Mouse (Mus musculus): ENCODE results near the gene Emsy. TPM values are rescaled to one million over a fixed set of nuclear protein-coding genes. Genes with fewer than 3 reads are reported as not detected.

Emsy gene
- polyA plus RNA-seq, 1 experiment from 2014 or later, result 35.8 TPM

DNA sequence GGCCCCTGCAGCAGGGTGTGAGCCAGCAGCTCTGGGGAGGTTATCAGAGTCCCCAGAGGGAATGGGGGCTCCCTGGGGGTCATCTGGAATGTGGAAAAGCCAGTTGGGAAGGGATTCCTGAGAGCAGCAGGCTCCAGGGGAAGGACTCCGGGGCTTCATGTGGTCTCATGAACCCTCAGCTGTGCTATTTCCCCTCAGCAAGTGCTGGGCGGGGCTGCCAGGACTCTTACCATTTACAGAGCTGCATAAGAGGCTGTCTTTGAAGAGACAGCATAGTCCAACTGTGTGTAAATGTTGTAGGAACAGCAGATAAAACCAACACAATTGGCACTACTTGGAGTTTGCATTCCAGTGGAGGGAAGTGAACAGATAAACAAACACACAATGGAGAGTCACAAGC, 106.0 kb downstream of the Emsy start:
- Histone ChIP-seq H3K27me3 (no peaks in the 10 kb centered on the region), H3K36me3 (ENCODE audit: poor library complexity, severe bottlenecking) (no peaks in the 10 kb centered on the region), H3K9ac (no peak overlapping the region), H3K9me3 (replicated peaks) (no peaks in the 10 kb centered on the region), H3K4me1 (0 out of 2 replicates have a peak, but pooled peaks cover 4% of the 10 kb centered on the region), H3K4me3 (no peak overlapping the region), H3K4me2 (no peak overlapping the region), H3K27ac (no peak overlapping the region)
- WGBS, result 56% methylated on average over 2 of the region's 2 CpGs
- ATAC-seq, result no peak

GRCm38 (mm10) chr7:98548839-98549238, 107.7 kb downstream of the Emsy start:
- H3K4me1 ChIP-seq, result 0 out of 2 replicates have a peak, but pooled peaks cover 4% of the 10 kb centered on the region
- H3K27me3 ChIP-seq, result no peaks in the 10 kb centered on the region
- H3K4me2 ChIP-seq, result no peak overlapping the region
- H3K9me3 ChIP-seq (replicated peaks), result no peaks in the 10 kb centered on the region
- no peak overlapping the region for H3K27ac ChIP-seq
- no peak for ATAC-seq
- WGBS, result 53% methylated on average over 3 of the region's 3 CpGs
- H3K9ac ChIP-seq, result no peak overlapping the region
- H3K36me3 ChIP-seq (ENCODE audit: poor library complexity, severe bottlenecking), result no peaks in the 10 kb centered on the region
- H3K4me3 ChIP-seq, result no peak overlapping the region

DNA sequence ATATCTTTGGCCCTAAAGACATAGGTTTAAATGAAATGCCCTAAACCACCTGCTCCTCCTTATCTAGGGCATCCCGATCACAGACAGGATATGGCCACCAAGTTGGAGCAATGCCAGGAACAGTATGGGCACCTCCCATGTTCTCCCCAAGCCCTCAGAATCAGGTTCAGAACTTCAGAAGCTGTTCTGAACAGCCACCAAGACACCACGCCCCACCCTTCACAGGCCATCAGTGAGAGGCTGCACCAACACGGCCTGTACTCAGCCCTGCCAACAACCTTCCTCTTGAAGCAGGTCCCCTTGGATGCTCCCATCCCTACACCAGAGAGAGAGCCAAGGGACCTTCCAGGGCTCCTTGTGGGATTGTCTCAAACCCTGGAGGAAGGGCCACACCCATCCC, 112.0 kb downstream of the Emsy start:
- Histone ChIP-seq H3K36me3 (ENCODE audit: poor library complexity, severe bottlenecking) (no peaks in the 10 kb centered on the region), H3K4me1 (0 out of 2 replicates have a peak, but pooled peaks cover 4% of the 10 kb centered on the region), H3K4me3 (no peak overlapping the region), H3K27me3 (no peaks in the 10 kb centered on the region), H3K9ac (no peak overlapping the region), H3K9me3 (replicated peaks) (no peaks in the 10 kb centered on the region), H3K4me2 (no peak overlapping the region), H3K27ac (no peak overlapping the region)
- WGBS, result 87% methylated on average over 3 of the region's 3 CpGs
- no peak for ATAC-seq

DNA sequence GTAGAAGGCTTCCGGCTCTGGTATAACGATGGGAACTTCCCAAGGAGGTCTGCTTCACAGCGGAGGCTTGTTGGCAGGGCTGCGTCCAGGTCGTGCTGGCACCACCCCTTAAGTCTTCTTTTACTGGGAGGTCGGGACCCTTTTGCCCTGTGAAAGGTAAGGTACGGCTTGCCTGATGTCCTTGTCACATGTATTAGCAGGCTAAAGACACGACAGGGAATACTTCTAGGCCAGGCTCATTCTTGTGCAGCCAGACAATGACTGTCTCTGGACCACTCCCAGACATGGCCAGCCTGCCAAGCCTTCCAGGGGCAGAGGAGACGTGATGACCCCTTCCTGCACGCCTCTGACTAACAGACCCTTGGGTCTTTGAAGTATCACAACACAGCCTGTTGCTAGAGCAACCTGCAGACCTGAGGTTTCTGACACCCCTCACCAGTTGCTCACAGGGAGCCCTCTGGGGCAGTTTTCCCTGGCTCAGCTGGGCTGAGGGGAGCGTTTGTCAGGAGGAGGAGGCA, 112.7 kb downstream of the Emsy start:
- Histone ChIP-seq H3K27me3 (no peaks in the 10 kb centered on the region), H3K4me2 (no peak overlapping the region), H3K9me3 (replicated peaks) (no peaks in the 10 kb centered on the region), H3K27ac (no peak overlapping the region), H3K9ac (no peak overlapping the region), H3K4me3 (no peak overlapping the region), H3K36me3 (ENCODE audit: poor library complexity, severe bottlenecking) (no peaks in the 10 kb centered on the region), H3K4me1 (0 out of 2 replicates have a peak, but pooled peaks cover 4% of the 10 kb centered on the region)
- no peak for ATAC-seq
- WGBS, result 60% methylated on average over 11 of the region's 11 CpGs

DNA sequence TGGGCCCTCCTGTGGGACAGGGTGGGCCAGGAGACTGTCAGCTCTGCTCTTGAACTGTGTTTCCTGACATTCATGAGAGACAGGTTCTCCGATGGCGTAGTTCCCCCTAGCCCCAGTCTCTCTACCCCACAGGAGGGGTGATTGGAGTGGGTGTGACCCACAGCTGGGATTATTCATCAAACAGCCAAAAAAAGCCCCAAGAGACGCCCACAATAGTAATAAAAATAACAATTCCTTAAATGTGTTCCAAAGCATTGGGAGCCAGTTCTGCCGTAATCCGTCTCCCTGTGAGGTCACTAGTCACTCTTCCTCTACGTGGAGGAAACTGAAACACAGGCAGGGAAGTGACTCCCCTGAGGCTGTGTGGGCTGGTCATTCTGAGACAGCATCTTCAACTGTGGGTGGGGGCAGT, 113.8 kb downstream of the Emsy start:
- Histone ChIP-seq H3K9ac (no peak overlapping the region), H3K4me2 (no peak overlapping the region), H3K9me3 (replicated peaks) (no peaks in the 10 kb centered on the region), H3K27ac (no peak overlapping the region), H3K36me3 (ENCODE audit: poor library complexity, severe bottlenecking) (no peaks in the 10 kb centered on the region), H3K4me3 (no peak overlapping the region), H3K27me3 (no peaks in the 10 kb centered on the region), H3K4me1 (peaks cover 6% of the 10 kb centered on the region)
- ATAC-seq, result no peak
- 84% methylated on average over 6 of the region's 6 CpGs for WGBS

- no peak overlapping the region for H3K4me3 ChIP-seq
- no peaks in the 10 kb centered on the region for H3K9me3 ChIP-seq (replicated peaks)
- no peaks in the 10 kb centered on the region for H3K36me3 ChIP-seq (ENCODE audit: poor library complexity, severe bottlenecking)
- peaks cover 11% of the 10 kb centered on the region for H3K4me1 ChIP-seq
- no peak overlapping the region for H3K27ac ChIP-seq
- no peak overlapping the region for H3K4me2 ChIP-seq
- WGBS, result 91% methylated on average over 3 of the region's 3 CpGs
- no peak for ATAC-seq
- H3K9ac ChIP-seq, result no peak overlapping the region
- H3K27me3 ChIP-seq, result no peaks in the 10 kb centered on the region
Measured at GRCm38 (mm10) chr7:98542267-98542666, 114.3 kb downstream of the Emsy start.

GRCm38 (mm10) chr7:98541564-98541963, 115.0 kb downstream of the Emsy start:
- WGBS, result 94% methylated on average over 5 of the region's 5 CpGs
- H3K27me3 ChIP-seq, result no peaks in the 10 kb centered on the region

DNA sequence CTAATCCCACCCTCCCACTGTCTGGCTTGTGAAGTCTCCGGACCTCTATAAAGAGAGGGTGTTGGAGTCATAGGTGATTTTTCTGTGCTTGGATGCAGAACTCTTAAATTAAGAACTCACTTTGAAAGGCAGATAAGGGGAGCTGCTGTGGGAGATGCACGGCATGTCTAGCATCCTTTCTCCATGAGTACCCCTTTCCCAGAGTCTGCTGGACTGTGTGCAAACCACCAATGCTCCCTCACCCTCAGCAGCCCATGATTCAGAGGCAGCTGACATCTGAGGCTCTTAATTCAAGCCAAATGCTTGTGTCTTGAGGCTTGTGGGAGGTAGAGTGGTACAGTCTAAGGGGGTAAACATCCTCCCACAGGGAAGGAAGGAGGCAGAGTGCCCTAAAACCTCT, 115.7 kb downstream of the Emsy start:
- 75% methylated on average over 2 of the region's 2 CpGs for WGBS
- no peak for ATAC-seq
- Histone ChIP-seq H3K27ac (no peak overlapping the region), H3K4me3 (no peak overlapping the region), H3K36me3 (ENCODE audit: poor library complexity, severe bottlenecking) (no peaks in the 10 kb centered on the region), H3K27me3 (no peaks in the 10 kb centered on the region), H3K4me2 (no peak overlapping the region), H3K9ac (no peak overlapping the region), H3K4me1 (peaks cover 12% of the 10 kb centered on the region), H3K9me3 (replicated peaks) (no peaks in the 10 kb centered on the region)

More at GRCm38 (mm10) chr7:98541564-98541963, 115.0 kb downstream of the Emsy start:
- Histone ChIP-seq H3K4me3 (no peak overlapping the region), H3K4me2 (no peak overlapping the region), H3K9me3 (replicated peaks) (no peaks in the 10 kb centered on the region), H3K36me3 (ENCODE audit: poor library complexity, severe bottlenecking) (no peaks in the 10 kb centered on the region), H3K4me1 (peaks cover 12% of the 10 kb centered on the region), H3K27ac (no peak overlapping the region), H3K9ac (no peak overlapping the region)
- ATAC-seq, result no peak

GRCm38 (mm10) chr7:98537967-98538573, 118.5 kb downstream of the Emsy start:
- ATAC-seq, result no peak
- no peaks in the 10 kb centered on the region for H3K9me3 ChIP-seq (replicated peaks)
- peaks cover 12% of the 10 kb centered on the region for H3K4me1 ChIP-seq
- H3K27me3 ChIP-seq, result no peaks in the 10 kb centered on the region
- H3K27ac ChIP-seq, result no peak overlapping the region
- H3K9ac ChIP-seq, result no peak overlapping the region
- no peak overlapping the region for H3K4me3 ChIP-seq
- no peaks in the 10 kb centered on the region for H3K36me3 ChIP-seq (ENCODE audit: poor library complexity, severe bottlenecking)
- WGBS, result 13% methylated on average over 8 of the region's 8 CpGs
- no peak overlapping the region for H3K4me2 ChIP-seq

DNA sequence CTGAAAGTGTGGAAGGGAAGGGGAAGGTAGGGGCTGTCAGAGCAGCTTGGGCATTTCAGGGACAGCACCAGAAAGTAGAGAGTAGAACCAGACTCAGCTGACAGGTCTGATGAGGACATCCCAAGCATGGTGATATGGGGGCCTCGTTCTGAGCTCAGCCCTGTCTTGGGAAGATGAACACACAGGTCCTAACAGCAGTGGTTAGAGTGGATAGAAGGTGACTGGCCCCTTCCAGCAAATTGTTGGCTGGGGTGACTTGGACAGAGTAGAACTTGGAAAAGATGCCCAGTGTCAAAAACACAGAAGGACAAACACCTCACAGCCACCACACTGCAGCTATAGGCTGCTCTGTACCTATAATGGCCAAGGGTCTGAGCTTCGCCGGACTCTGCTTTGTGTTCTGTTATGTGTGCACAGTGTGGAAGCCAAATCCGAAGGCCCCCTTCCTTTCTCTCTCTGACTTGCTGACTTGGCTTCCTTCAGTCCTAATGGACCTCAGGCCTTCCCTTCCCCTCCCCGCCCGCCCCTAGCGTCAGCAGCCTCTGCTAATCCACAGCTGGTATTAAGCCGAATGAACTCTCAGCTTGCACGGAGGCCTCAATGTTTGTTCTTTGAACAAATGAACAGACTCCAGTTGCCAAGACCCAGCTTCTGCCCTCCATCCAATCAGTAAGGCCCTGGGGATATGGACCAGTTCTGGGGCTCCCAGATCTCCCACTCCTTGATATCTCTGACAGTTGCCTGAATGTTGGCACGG, 119.2 kb downstream of the Emsy start:
- H3K27ac ChIP-seq, result no peak overlapping the region
- H3K9ac ChIP-seq, result no peak overlapping the region
- H3K4me2 ChIP-seq, result no peak overlapping the region

More for the DNA sequence above, 119.2 kb downstream of the Emsy start:
- no peak for ATAC-seq
- WGBS, result 23% methylated on average over 10 of the region's 10 CpGs
- no peaks in the 10 kb centered on the region for H3K36me3 ChIP-seq (ENCODE audit: poor library complexity, severe bottlenecking)
- H3K9me3 ChIP-seq (replicated peaks), result no peaks in the 10 kb centered on the region
- peaks cover 12% of the 10 kb centered on the region for H3K4me1 ChIP-seq
- H3K4me3 ChIP-seq, result no peak overlapping the region
- no peaks in the 10 kb centered on the region for H3K27me3 ChIP-seq

All from forebrain, embryonic 13.5 days (tissue).